ENCODE assay signal across 8 mouse cellular contexts in genomic region chr9:108306571-108306980, GRCm38 (mm10). TPM values are rescaled to one million over a fixed set of nuclear protein-coding genes. Genes with fewer than 3 reads are reported as not detected.
DNase-seq lines count a peak whose midpoint lies in the region; ATAC-seq and TF ChIP-seq lines count a peak whose summit lies in the region.

No protein-coding gene starts in this region.

- H3K27ac ChIP-seq in forebrain, embryonic 10.5 days, result peak overlapping the region; percentile 97
- peak overlapping the region; percentile 100 for H3K27ac ChIP-seq in limb, embryonic 14.5 days (replicated peaks; ENCODE audit: low read depth, low read length)
- H3K27ac ChIP-seq in midbrain, embryonic 14.5 days (replicated peaks; ENCODE audit: low read depth, low read length), result peak overlapping the region; percentile 97

- H3K36me3 ChIP-seq in forebrain, embryonic 10.5 days (replicated peaks), result peaks cover 29% of the 10 kb centered on the region
- peaks cover 22% of the 10 kb centered on the region for H3K36me3 ChIP-seq in limb, embryonic 14.5 days (ENCODE audit: control insufficient read depth, insufficient read depth, low read length)
- peaks cover 22% of the 10 kb centered on the region for H3K36me3 ChIP-seq in midbrain, embryonic 14.5 days (ENCODE audit: control insufficient read depth, insufficient read depth, low read length)

- ATAC-seq in cerebellum, adult (ENCODE audit: insufficient number of reproducible peaks, low FRiP score, low TSS enrichment), result peak; percentile 31; the same call in 1 of the 2 replicates
- peak; percentile 54 to 56; a peak in 3 of 4 replicates for ATAC-seq in hematopoietic stem cell, adult 5-6 weeks (replicated peaks in 1 of 2; ENCODE audit: insufficient read depth in 1 of 2, low FRiP score in 2 of 2, low TSS enrichment in 1 of 2, low read depth in 1 of 2, poor library complexity in 2 of 2, severe bottlenecking in 2 of 2)
- peak; percentile 61 for ATAC-seq in limb, embryonic 14.5 days (ENCODE audit: low FRiP score, low read depth)
- peak; percentile 64 for ATAC-seq in midbrain, embryonic 14.5 days (ENCODE audit: low FRiP score, low TSS enrichment)

- peaks cover 38% of the 10 kb centered on the region for H3K4me1 ChIP-seq in forebrain, embryonic 10.5 days
- peaks cover 20% of the 10 kb centered on the region for H3K4me1 ChIP-seq in limb, embryonic 14.5 days (ENCODE audit: control insufficient read depth, insufficient read depth, low read length)
- H3K4me1 ChIP-seq in midbrain, embryonic 14.5 days (ENCODE audit: control insufficient read depth, insufficient read depth, low read length), result peaks cover 35% of the 10 kb centered on the region

- H3K9me3 ChIP-seq in forebrain, embryonic 10.5 days, result no peaks in the 10 kb centered on the region
- no peaks in the 10 kb centered on the region for H3K9me3 ChIP-seq in limb, embryonic 14.5 days (ENCODE audit: control insufficient read depth, low read length)
- no peaks in the 10 kb centered on the region for H3K9me3 ChIP-seq in midbrain, embryonic 14.5 days (ENCODE audit: control insufficient read depth, low read length)

- no peaks in the 10 kb centered on the region for H3K27me3 ChIP-seq in forebrain, embryonic 10.5 days (ENCODE audit: poor library complexity, severe bottlenecking)
- H3K27me3 ChIP-seq in limb, embryonic 14.5 days (ENCODE audit: control insufficient read depth, insufficient read depth, low read length), result no peaks in the 10 kb centered on the region
- no peaks in the 10 kb centered on the region for H3K27me3 ChIP-seq in midbrain, embryonic 14.5 days (ENCODE audit: control insufficient read depth, insufficient read depth, low read length)

- no peak for TF ChIP-seq POLR2A in limb, embryonic 14.5 days (IDR thresholded peaks at IDR 0.05; ENCODE audit: borderline replicate concordance, extremely low read depth, insufficient read depth, insufficient read length)

- no peak for DNase-seq in cerebellum, adult 11 months
- DNase-seq in adrenal gland, adult 2 months, result peak; percentile 92
- DNase-seq in forebrain, embryonic 10.5 days (ENCODE audit: extremely low spot score, low spot score), result no peak
- peak; percentile 83 for DNase-seq in limb, embryonic 14.5 days (ENCODE audit: low spot score)
- peak; percentile 85 for DNase-seq in midbrain, embryonic 14.5 days
- DNase-seq in spleen, postnatal 36 days (ENCODE audit: low spot score in 2 of 2), result peak; percentile 89

- WGBS in forebrain, embryonic 10.5 days, result under 1% methylated on average over 51 of the region's 51 CpGs
- under 1% methylated on average over 36 of the region's 51 CpGs for WGBS in limb, embryonic 14.5 days
- under 1% methylated on average over 50 of the region's 51 CpGs for WGBS in midbrain, embryonic 14.5 days

- peak overlapping the region; percentile 66 for H3K4me3 ChIP-seq in forebrain, embryonic 10.5 days
- peak overlapping the region; percentile 98 for H3K4me3 ChIP-seq in limb, embryonic 14.5 days (replicated peaks; ENCODE audit: low read length)
- H3K4me3 ChIP-seq in midbrain, embryonic 14.5 days (replicated peaks; ENCODE audit: low read depth, low read length), result peak overlapping the region; percentile 89

- peak overlapping the region; percentile 67 for H3K4me2 ChIP-seq in limb, embryonic 14.5 days (replicated peaks; ENCODE audit: low read depth, low read length, severe bottlenecking)
- H3K4me2 ChIP-seq in midbrain, embryonic 14.5 days (ENCODE audit: low read length), result peak overlapping the region; percentile 70

- peak overlapping the region; percentile 98 for H3K9ac ChIP-seq in limb, embryonic 14.5 days (ENCODE audit: low read depth, low read length, severe bottlenecking)
- H3K9ac ChIP-seq in midbrain, embryonic 14.5 days (replicated peaks; ENCODE audit: low read length), result peak overlapping the region; percentile 91

RNA-seq across cellular contexts. Expression of gene Tcta, which starts 0.6 kb away (rescaled TPM):
- 10 to 100 TPM; 31.3 to 56.7 TPM for total RNA-seq in adrenal gland, adult 2 months (2021)
- 42.8 and 46.3 TPM in 2 replicates for polyA plus RNA-seq in adrenal gland, adult 2 months (2012; rRNA removed)
- 13.4 and 13.8 TPM in 2 replicates for polyA plus RNA-seq in forebrain, embryonic 10.5 days (2016; fragmentation: Nextera tagmentation; extraction: Ambion mirVana)
- total RNA-seq in hematopoietic stem cell, adult 5-6 weeks (2017), result 8.5 and 9.7 TPM in 2 replicates
- 36.8 and 41.4 TPM in 2 replicates for polyA plus RNA-seq in limb, embryonic 14.5 days (2012; rRNA removed)
- 37.4 and 38.6 TPM in 2 replicates for polyA plus RNA-seq in limb, embryonic 14.5 days (2014; fragmentation: Nextera tagmentation; extraction: Ambion mirVana)
- 52.3 and 56.3 TPM in 2 replicates for polyA plus RNA-seq in midbrain, embryonic 14.5 days (2014; fragmentation: Nextera tagmentation; extraction: Ambion mirVana)

RNA-seq across cellular contexts. Expression of gene Rhoa, which starts 0.6 kb away (rescaled TPM):
- total RNA-seq in adrenal gland, adult 2 months (2021), result 100 to 1,000 TPM; 355 to 363 TPM
- polyA plus RNA-seq in adrenal gland, adult 2 months (2012; rRNA removed), result 169 and 187 TPM in 2 replicates
- 257 and 290 TPM in 2 replicates for polyA plus RNA-seq in forebrain, embryonic 10.5 days (2016; fragmentation: Nextera tagmentation; extraction: Ambion mirVana)
- 251 and 320 TPM in 2 replicates for total RNA-seq in hematopoietic stem cell, adult 5-6 weeks (2017)
- polyA plus RNA-seq in limb, embryonic 14.5 days (2012; rRNA removed), result 214 and 240 TPM in 2 replicates
- polyA plus RNA-seq in limb, embryonic 14.5 days (2014; fragmentation: Nextera tagmentation; extraction: Ambion mirVana), result 296 and 326 TPM in 2 replicates
- 217 and 224 TPM in 2 replicates for polyA plus RNA-seq in midbrain, embryonic 14.5 days (2014; fragmentation: Nextera tagmentation; extraction: Ambion mirVana)

RNA-seq across cellular contexts. Expression of gene Amt, which starts 9.9 kb away (rescaled TPM):
- total RNA-seq in adrenal gland, adult 2 months (2021), result 1 to 10 TPM; 3.3 to 5.5 TPM
- 2.2 and 2.6 TPM in 2 replicates for polyA plus RNA-seq in adrenal gland, adult 2 months (2012; rRNA removed)
- 34.8 and 40.0 TPM in 2 replicates for polyA plus RNA-seq in forebrain, embryonic 10.5 days (2016; fragmentation: Nextera tagmentation; extraction: Ambion mirVana)
- total RNA-seq in hematopoietic stem cell, adult 5-6 weeks (2017), result 1.4 and 1.6 TPM in 2 replicates
- 28.2 and 29.7 TPM in 2 replicates for polyA plus RNA-seq in limb, embryonic 14.5 days (2012; rRNA removed)
- 6.9 and 7.0 TPM in 2 replicates for polyA plus RNA-seq in limb, embryonic 14.5 days (2014; fragmentation: Nextera tagmentation; extraction: Ambion mirVana)
- polyA plus RNA-seq in midbrain, embryonic 14.5 days (2014; fragmentation: Nextera tagmentation; extraction: Ambion mirVana), result 23.2 and 23.5 TPM in 2 replicates

RNA-seq across cellular contexts. Expression of gene Nicn1, which starts 16.3 kb away (rescaled TPM):
- total RNA-seq in adrenal gland, adult 2 months (2021), result 10 to 100 TPM; 17.5 to 24.9 TPM
- polyA plus RNA-seq in adrenal gland, adult 2 months (2012; rRNA removed), result 16.6 and 18.8 TPM in 2 replicates
- 31.6 and 34.3 TPM in 2 replicates for polyA plus RNA-seq in forebrain, embryonic 10.5 days (2016; fragmentation: Nextera tagmentation; extraction: Ambion mirVana)
- total RNA-seq in hematopoietic stem cell, adult 5-6 weeks (2017), result 7.0 and 12.5 TPM in 2 replicates
- polyA plus RNA-seq in limb, embryonic 14.5 days (2012; rRNA removed), result 37.5 and 61.3 TPM in 2 replicates
- 40.2 and 49.6 TPM in 2 replicates for polyA plus RNA-seq in limb, embryonic 14.5 days (2014; fragmentation: Nextera tagmentation; extraction: Ambion mirVana)
- polyA plus RNA-seq in midbrain, embryonic 14.5 days (2014; fragmentation: Nextera tagmentation; extraction: Ambion mirVana), result 138 and 157 TPM in 2 replicates

RNA-seq across cellular contexts. Expression of gene Gpx1, which starts 32.1 kb away (rescaled TPM):
- 100 to 1,000 TPM; 694 to 927 TPM for total RNA-seq in adrenal gland, adult 2 months (2021)
- 1,573 and 1,924 TPM in 2 replicates for polyA plus RNA-seq in adrenal gland, adult 2 months (2012; rRNA removed)
- polyA plus RNA-seq in forebrain, embryonic 10.5 days (2016; fragmentation: Nextera tagmentation; extraction: Ambion mirVana), result 806 and 868 TPM in 2 replicates
- 711 and 1,132 TPM in 2 replicates for total RNA-seq in hematopoietic stem cell, adult 5-6 weeks (2017)
- 476 and 533 TPM in 2 replicates for polyA plus RNA-seq in limb, embryonic 14.5 days (2012; rRNA removed)
- polyA plus RNA-seq in limb, embryonic 14.5 days (2014; fragmentation: Nextera tagmentation; extraction: Ambion mirVana), result 686 and 718 TPM in 2 replicates
- 476 and 480 TPM in 2 replicates for polyA plus RNA-seq in midbrain, embryonic 14.5 days (2014; fragmentation: Nextera tagmentation; extraction: Ambion mirVana)

Comparison
In these comparisons a context has a peak if more than half of its experiments do, and no peak if none do; other contexts are left out.
1. DNase-seq: peak in adrenal gland, adult 2 months (single experiment), limb, embryonic 14.5 days (single experiment), midbrain, embryonic 14.5 days (single experiment) and spleen, postnatal 36 days (2 of 2); none in cerebellum, adult 11 months (single experiment) and forebrain, embryonic 10.5 days (single experiment).
2. Peak in every context shown above with its lines, with median percentiles within 50 percentile points of each other: ATAC-seq, H3K27ac ChIP-seq and H3K4me3 ChIP-seq.